Mouse (Mus musculus): ENCODE data around the gene Vmn1r237. TPM values are rescaled to one million over a fixed set of nuclear protein-coding genes. Genes with fewer than 3 reads are reported as not detected.

Gene Vmn1r237
- not detected in 2 replicates for polyA plus RNA-seq (2014; fragmentation: Nextera tagmentation; extraction: Ambion mirVana)

GRCm38 (mm10) chr17:21311565-21311964, at the start of gene Vmn1r237:
Gene Vmn1r237, plus strand, starts transcription at chr17:21311865.
- Histone ChIP-seq H3K9ac (ENCODE audit: low read length) (no peak within 1 kb of the TSS), H3K4me2 (ENCODE audit: low read length) (no peak within 1 kb of the TSS), H3K4me3 (ENCODE audit: control insufficient read depth in 1 of 2, insufficient read depth in 1 of 2, low read depth in 1 of 2, low read length in 2 of 2) (no peak within 1 kb of the TSS), H3K9me3 (ENCODE audit: control insufficient read depth, low read length) (no peaks in the 10 kb centered on the region), H3K36me3 (ENCODE audit: control insufficient read depth, insufficient read depth, low read length) (no peaks in the 10 kb centered on the region), H3K27ac (replicated peaks in 1 of 2; ENCODE audit: control insufficient read depth in 1 of 2, insufficient read depth in 1 of 2, low read depth in 2 of 2, low read length in 2 of 2) (no peak within 1 kb of the TSS), H3K27me3 (ENCODE audit: control insufficient read depth, insufficient read depth, low read length) (no peaks in the 10 kb centered on the region), H3K4me1 (ENCODE audit: control insufficient read depth in 2 of 2, insufficient read depth in 2 of 2, low read length in 2 of 2) (no peaks in the 10 kb centered on the region)
- no peak for ATAC-seq (ENCODE audit: insufficient number of reproducible peaks, insufficient read depth, low FRiP score, low read depth)

GRCm38 (mm10) chr17:21272103-21272502, 39.6 kb upstream of the Vmn1r237 start:
- no peaks in the 10 kb centered on the region for H3K36me3 ChIP-seq (ENCODE audit: control insufficient read depth, insufficient read depth, low read length)
- H3K9me3 ChIP-seq (ENCODE audit: control insufficient read depth, low read length), result no peaks in the 10 kb centered on the region
- H3K4me1 ChIP-seq (ENCODE audit: control insufficient read depth in 2 of 2, insufficient read depth in 2 of 2, low read length in 2 of 2), result no peaks in the 10 kb centered on the region
- H3K27me3 ChIP-seq (ENCODE audit: control insufficient read depth, insufficient read depth, low read length), result no peaks in the 10 kb centered on the region
- H3K4me3 ChIP-seq (ENCODE audit: control insufficient read depth in 1 of 2, insufficient read depth in 1 of 2, low read depth in 1 of 2, low read length in 2 of 2), result no peak overlapping the region
- no peak overlapping the region for H3K9ac ChIP-seq (ENCODE audit: low read length)
- ATAC-seq (ENCODE audit: insufficient number of reproducible peaks, insufficient read depth, low FRiP score, low read depth), result no peak
- WGBS, result 6% methylated on average over 4 of the region's 4 CpGs
- no peak overlapping the region for H3K4me2 ChIP-seq (ENCODE audit: low read length)
- H3K27ac ChIP-seq (replicated peaks in 1 of 2; ENCODE audit: control insufficient read depth in 1 of 2, insufficient read depth in 1 of 2, low read depth in 2 of 2, low read length in 2 of 2), result no peak overlapping the region

- no peaks in the 10 kb centered on the region for H3K9me3 ChIP-seq (ENCODE audit: control insufficient read depth, low read length)
- no peaks in the 10 kb centered on the region for H3K27me3 ChIP-seq (ENCODE audit: control insufficient read depth, insufficient read depth, low read length)
- no peak within 1 kb of the TSS for H3K4me2 ChIP-seq (ENCODE audit: low read length)
- no peaks in the 10 kb centered on the region for H3K36me3 ChIP-seq (ENCODE audit: control insufficient read depth, insufficient read depth, low read length)
- no peak within 1 kb of the TSS for H3K27ac ChIP-seq (replicated peaks in 1 of 2; ENCODE audit: control insufficient read depth in 1 of 2, insufficient read depth in 1 of 2, low read depth in 2 of 2, low read length in 2 of 2)
- WGBS, result 67% methylated on average over 3 of the region's 3 CpGs
- no peak for ATAC-seq (ENCODE audit: insufficient number of reproducible peaks, insufficient read depth, low FRiP score, low read depth)
- no peak within 1 kb of the TSS for H3K4me3 ChIP-seq (ENCODE audit: control insufficient read depth in 1 of 2, insufficient read depth in 1 of 2, low read depth in 1 of 2, low read length in 2 of 2)
- no peaks in the 10 kb centered on the region for H3K4me1 ChIP-seq (ENCODE audit: control insufficient read depth in 2 of 2, insufficient read depth in 2 of 2, low read length in 2 of 2)
- no peak within 1 kb of the TSS for H3K9ac ChIP-seq (ENCODE audit: low read length)
Observed at GRCm38 (mm10) chr17:21282642-21283041, 29.0 kb upstream of the Vmn1r237 start, which contains the start of gene Vmn1r236. Gene Vmn1r236, plus strand, starts transcription at chr17:21282942.

- Histone ChIP-seq H3K9me3 (ENCODE audit: control insufficient read depth, low read length) (no peaks in the 10 kb centered on the region), H3K27ac (replicated peaks in 1 of 2; ENCODE audit: control insufficient read depth in 1 of 2, insufficient read depth in 1 of 2, low read depth in 2 of 2, low read length in 2 of 2) (no peak overlapping the region), H3K4me1 (ENCODE audit: control insufficient read depth in 2 of 2, insufficient read depth in 2 of 2, low read length in 2 of 2) (no peaks in the 10 kb centered on the region), H3K27me3 (ENCODE audit: control insufficient read depth, insufficient read depth, low read length) (no peaks in the 10 kb centered on the region), H3K4me2 (ENCODE audit: low read length) (no peak overlapping the region), H3K4me3 (ENCODE audit: control insufficient read depth in 1 of 2, insufficient read depth in 1 of 2, low read depth in 1 of 2, low read length in 2 of 2) (no peak overlapping the region), H3K9ac (ENCODE audit: low read length) (no peak overlapping the region), H3K36me3 (ENCODE audit: control insufficient read depth, insufficient read depth, low read length) (no peaks in the 10 kb centered on the region)
- ATAC-seq (ENCODE audit: insufficient number of reproducible peaks, insufficient read depth, low FRiP score, low read depth), result no peak
Observed at GRCm38 (mm10) chr17:21284395-21284794, 27.3 kb upstream of the Vmn1r237 start.

- no peaks in the 10 kb centered on the region for H3K9me3 ChIP-seq (ENCODE audit: control insufficient read depth, low read length)
- no peaks in the 10 kb centered on the region for H3K27me3 ChIP-seq (ENCODE audit: control insufficient read depth, insufficient read depth, low read length)
- peak; percentile 64; the same call in 1 of the 2 replicates for ATAC-seq (ENCODE audit: insufficient number of reproducible peaks, insufficient read depth, low FRiP score, low read depth)
- H3K4me3 ChIP-seq (ENCODE audit: control insufficient read depth in 1 of 2, insufficient read depth in 1 of 2, low read depth in 1 of 2, low read length in 2 of 2), result no peak overlapping the region
- H3K4me2 ChIP-seq (ENCODE audit: low read length), result no peak overlapping the region
- H3K9ac ChIP-seq (ENCODE audit: low read length), result no peak overlapping the region
- H3K4me1 ChIP-seq (ENCODE audit: control insufficient read depth in 2 of 2, insufficient read depth in 2 of 2, low read length in 2 of 2), result no peaks in the 10 kb centered on the region
- H3K36me3 ChIP-seq (ENCODE audit: control insufficient read depth, insufficient read depth, low read length), result no peaks in the 10 kb centered on the region
- no peak overlapping the region for H3K27ac ChIP-seq (replicated peaks in 1 of 2; ENCODE audit: control insufficient read depth in 1 of 2, insufficient read depth in 1 of 2, low read depth in 2 of 2, low read length in 2 of 2)
Observed at GRCm38 (mm10) chr17:21289695-21290094, 22.0 kb upstream of the Vmn1r237 start.

Small RNAs within 50 kb of the gene (microRNA-seq; reads per million reads assigned to microRNA genes)
- not detected for gene Gm26384

Other genes with a start within 250 kb of the Vmn1r237 start
- not detected in 2 replicates for gene Vmn1r234, start 85.8 kb upstream of the Vmn1r237 start, polyA plus RNA-seq (2014; fragmentation: Nextera tagmentation; extraction: Ambion mirVana)
- gene Vmn1r235, start 55.5 kb upstream of the Vmn1r237 start, polyA plus RNA-seq (2014; fragmentation: Nextera tagmentation; extraction: Ambion mirVana), result not detected in 2 replicates
- not detected in 2 replicates for gene Vmn1r236, start 28.9 kb upstream of the Vmn1r237 start, polyA plus RNA-seq (2014; fragmentation: Nextera tagmentation; extraction: Ambion mirVana)
- gene Zfp677, start 71.9 kb downstream of the Vmn1r237 start, polyA plus RNA-seq (2014; fragmentation: Nextera tagmentation; extraction: Ambion mirVana), result 2.1 and 2.5 TPM in 2 replicates
- gene Zfp54, start 111.4 kb downstream of the Vmn1r237 start, polyA plus RNA-seq (2014; fragmentation: Nextera tagmentation; extraction: Ambion mirVana), result 3.4 and 4.0 TPM in 2 replicates
- 9.8 and 11.6 TPM in 2 replicates for gene Zfp51, start 138.5 kb downstream of the Vmn1r237 start, polyA plus RNA-seq (2014; fragmentation: Nextera tagmentation; extraction: Ambion mirVana)
- 5.3 and 5.5 TPM in 2 replicates for gene Zfp53, start 177.1 kb downstream of the Vmn1r237 start, polyA plus RNA-seq (2014; fragmentation: Nextera tagmentation; extraction: Ambion mirVana)
- 3.8 and 4.0 TPM in 2 replicates for gene Zfp52, start 223.7 kb downstream of the Vmn1r237 start, polyA plus RNA-seq (2014; fragmentation: Nextera tagmentation; extraction: Ambion mirVana)

Data from heart, embryonic 14.5 days (tissue).